Mouse (Mus musculus) liver, adult (tissue): Measurements from ENCODE around the gene Stk39.

Experiments
- GATA4 ChIP-seq: IDR thresholded peaks from 2 replicates; pipeline ENCODE4 v1.6.1; 2014; ENCODE audit warnings: mild to moderate bottlenecking, low read length; ENCODE audit not compliant: insufficient replicate concordance

The Stk39 gene

DNA sequence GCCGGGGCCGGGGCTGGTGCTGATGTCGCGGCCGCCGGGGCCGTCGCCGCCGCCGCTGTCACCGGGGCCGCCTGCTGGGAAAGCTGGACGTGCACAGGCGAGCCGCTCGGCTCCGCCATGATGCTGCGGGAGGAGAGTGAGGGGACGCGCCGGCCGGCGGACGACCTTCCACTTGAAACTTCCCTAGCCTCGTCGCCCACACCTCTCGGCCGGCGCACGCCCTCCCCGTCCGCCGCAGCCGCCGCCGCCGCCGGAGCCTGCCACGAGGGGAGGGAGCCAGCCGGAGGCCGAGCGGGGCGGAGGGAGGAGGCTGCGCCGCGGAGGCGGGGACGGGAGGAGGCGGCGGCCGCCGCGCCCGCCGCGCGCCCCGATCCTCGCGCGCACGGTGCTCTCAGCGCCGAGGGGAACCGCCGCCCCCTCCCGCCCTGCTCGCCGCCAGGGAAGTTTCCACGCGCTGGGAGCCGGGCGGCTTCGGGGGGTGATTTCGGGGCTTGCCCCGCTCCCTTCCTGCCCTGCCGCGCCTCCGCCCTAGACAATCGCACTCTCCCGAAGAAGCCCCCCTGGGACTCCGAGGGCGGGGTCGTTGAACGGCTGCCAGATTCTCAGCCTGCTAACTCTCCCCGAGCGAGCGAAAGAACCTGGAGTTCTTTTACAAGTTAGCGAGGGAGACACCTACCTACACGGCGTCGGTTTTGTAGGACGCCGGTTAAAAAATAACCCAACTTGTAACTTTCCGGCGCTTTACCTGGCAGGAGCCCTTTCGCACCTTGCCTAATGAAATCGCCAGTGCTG is at the start of gene Stk39:
Stk39 (minus strand) TSS at position 510 of the 792 bp plus-strand sequence.
- TF ChIP-seq GATA4: no peak

DNA sequence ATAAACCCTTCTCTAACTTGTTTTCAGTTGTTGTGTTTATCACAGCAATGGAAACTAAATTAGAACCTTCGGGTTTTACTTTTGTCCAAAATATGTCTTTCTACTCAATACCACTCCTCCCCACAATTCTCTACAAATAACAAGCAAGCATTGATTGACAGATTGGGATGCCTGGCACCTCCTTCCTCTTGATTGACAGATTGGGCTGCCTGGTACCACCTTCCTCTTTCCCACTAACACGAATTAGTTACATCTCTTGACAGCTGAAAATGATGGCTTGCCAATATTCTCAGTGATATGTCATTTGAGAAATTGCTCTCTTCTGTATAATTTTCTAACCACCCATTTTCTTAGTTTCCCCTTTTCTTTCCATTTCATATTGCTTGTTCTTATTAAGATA is 43.3 kb upstream of the Stk39 start:
- TF ChIP-seq GATA4: no peak

DNA sequence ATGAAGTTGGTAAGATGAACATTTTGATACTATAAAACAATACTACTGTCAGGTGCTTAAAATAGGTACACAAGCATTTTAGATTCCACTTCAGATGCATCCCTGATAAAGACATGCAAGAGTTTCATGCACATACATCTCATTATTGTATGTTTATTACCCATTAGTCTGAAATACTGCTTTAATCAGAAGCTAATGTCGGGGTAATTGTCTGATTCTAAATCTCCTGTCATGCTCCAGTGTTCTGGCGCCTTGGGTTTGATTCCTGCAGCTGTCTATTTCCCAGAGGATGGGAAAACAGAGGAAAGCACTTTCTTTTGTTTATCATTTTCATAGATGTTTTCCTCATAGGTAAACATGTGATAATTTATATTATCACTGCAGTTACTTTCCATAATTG is 31.1 kb upstream of the Stk39 start:
- TF ChIP-seq GATA4: no peak

DNA sequence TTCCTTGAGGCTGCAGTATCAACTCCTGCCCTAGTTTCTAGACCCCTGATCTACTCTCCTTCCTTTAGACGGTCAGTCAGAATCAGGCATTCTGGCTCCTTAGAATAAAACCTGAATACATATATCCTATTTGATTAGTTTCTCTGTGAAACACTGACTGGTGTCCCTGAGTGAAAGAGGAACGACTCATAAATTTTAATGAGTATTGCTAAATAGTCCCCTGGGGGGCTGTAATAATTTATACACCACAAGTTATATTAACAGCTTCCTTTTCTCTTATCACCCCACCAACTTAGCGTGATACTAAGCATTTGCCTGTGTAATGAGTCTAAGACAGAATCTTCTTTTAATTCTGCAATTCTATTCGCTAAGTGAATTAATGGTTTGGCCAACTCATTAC is 30.7 kb upstream of the Stk39 start:
- no peak for TF ChIP-seq GATA4

DNA sequence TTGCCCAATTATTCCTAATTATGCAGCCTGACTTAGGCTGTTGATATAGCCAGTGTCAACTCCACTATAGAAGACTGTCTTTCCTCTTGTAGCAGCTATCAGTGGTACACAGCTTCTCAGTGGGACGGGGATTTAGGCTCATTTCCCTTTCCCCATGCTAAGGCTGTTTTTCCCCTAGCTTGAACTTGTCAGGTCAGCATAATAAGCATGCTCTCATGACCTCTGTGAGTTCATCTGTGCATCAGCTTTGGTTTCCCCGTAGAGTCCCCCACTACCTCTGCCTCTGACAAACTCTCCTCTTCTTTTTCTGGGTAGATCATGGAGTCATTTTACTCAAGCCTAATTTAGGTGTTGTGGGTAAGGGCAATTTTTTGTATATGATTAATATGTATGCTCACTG is 30.2 kb upstream of the Stk39 start:
- TF ChIP-seq GATA4: no peak

DNA sequence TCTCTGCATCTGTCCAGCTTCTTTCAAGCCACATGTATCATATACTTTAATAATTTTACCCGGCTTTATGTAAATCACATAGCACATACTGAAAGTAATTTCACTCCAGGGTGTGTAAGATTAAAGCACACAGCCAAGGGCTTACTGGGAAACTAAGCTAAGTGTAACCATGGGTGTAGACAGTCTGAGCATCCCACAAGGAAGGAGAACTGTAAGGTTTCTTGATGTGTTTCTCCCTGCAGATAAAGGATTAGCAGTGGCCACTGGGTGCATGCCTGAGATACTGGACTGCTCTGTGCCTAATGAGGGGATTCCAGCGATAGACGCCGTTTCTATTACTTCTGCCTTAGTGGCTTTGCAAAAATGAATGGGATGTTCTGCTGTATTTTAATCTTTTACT is 14.2 kb upstream of the Stk39 start:
- TF ChIP-seq GATA4: no peak

DNA sequence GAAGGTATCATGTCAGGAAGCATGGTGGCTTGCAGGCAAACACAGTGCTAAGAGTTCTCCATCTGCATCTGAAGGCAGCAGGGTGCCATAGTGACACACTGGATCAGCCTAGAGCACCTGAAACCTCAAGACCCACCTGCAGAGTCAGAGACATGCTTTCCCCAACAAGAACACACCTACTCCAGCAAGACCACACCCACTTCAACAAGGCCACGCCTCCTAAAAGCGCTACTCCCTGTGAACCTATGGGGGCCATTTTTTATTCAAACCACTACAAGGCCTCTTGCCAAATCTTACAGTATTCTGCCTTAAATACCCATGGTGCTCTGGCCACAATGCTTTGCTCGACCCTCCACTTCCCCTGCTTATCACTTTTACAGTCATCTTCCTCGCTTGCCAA is 13.1 kb upstream of the Stk39 start:
- no peak for TF ChIP-seq GATA4

DNA sequence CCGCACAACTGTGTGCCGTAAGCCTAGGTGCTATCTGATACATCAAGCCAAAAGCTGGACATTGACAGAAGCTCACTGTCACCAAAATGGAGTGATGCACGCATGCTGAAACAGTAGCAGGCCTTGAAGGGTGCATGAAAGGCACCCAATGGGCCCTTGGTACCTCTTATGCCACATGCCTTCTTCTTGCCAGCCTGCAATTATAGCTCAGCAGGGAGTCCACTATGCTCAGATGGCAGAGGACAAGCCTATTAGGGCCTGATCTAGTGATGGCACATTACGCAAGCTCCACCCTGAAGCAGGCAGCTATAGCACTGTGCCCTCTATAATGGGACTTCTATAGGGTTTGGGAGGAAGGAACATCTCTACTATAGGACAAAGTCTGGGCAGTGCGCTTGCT is 10.8 kb upstream of the Stk39 start:
- TF ChIP-seq GATA4: no peak

DNA sequence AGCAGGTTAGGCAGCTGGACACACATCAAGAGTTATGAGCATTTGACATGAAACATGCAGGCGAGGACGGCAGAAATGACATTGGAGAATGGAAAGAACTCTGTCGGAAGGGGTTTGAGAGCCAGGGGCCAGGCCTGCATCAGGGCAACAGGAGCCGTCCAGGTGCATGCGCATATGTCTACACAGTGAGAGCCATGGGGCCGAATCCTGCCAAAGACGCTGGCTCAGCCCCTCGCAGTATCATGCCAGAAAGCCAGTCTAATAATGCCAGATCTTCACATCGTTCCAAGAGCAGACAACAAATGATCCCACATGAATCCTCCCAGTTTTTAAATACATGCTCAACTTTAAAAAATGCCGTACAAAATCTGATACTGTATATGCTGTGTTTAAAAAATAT is 7.8 kb upstream of the Stk39 start:
- no peak for TF ChIP-seq GATA4

DNA sequence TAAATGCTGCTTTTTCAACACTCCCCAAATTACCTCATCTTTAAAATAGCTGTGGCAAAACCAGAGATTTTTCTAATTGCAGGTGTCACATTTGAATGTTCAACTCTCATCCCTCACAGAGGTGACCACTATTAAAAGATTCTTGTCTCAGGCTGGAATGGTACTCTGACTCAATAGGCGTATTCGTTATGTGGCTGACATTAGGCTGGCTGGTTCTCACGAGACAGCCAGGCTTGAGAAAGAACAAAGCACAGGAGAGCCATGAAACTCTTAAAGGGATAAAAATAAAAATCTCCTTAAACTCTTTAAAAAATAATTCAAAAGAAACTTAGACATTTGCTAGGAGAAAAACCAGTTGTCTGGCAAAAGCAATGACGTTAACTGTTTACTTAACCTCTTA is 853 bp upstream of the Stk39 start:
- no peak for TF ChIP-seq GATA4

DNA sequence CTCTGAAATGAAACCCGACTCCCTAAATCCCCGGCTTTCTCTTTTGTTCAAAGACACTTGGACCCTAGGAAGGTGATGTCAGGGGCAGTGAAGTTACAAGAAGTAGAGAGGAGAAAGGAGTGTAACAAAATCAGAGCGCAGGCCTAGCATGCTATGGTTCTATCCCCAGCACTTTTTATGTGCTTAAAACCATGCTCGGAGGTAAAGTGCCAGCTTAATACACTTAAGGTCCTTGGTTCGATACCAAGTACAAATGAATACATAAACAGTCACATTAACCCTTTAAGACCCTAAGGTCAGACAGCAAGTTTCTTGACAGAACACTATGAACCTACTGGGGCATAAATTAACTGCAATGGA is 463 bp upstream of the Stk39 start:
- TF ChIP-seq GATA4: no peak

DNA sequence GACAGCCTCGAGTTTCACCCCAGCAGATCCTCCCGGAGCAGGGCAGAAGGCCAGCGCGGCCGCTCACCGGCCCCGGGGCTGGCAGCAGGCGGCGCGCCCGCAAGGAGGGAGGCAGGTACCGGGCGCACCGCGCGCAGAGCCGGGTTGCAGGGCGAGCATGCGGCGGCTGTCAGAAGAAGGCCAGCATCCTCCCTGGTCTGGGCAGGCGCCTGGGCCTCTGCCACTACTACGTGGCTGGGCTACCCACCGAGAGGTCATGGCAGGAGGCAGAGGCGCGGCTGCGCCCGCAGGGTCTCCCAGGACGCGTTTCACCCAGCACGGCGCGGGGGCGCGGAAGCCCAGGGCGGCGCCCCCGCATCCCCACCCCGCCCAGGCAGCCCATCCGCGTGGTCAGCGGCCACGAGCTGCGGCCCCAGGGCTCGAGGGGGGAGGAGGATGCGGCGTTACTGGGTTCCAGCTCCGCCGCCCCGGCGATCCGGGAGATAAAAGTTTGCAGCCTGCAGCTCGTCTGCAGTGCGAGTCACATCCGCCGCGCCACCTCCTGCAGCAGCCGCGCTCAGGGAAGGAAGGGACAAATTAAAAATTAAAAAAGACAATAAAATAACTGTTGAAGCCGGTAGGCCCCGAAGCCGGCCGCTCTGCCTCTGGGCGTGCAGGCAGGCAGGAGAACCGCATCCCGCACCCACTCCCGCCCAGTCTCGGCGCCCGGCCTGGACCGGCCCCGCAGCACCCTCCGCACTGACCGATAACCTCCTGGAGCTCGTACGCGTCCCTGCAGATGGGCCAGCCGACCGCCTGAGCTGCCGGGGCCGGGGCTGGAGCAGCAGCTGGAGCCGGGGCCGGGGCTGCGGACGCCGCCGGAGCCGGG is 943 bp downstream of the Stk39 start:
- peak; percentile 50; the same call in 1 of the 2 replicates for TF ChIP-seq GATA4

DNA sequence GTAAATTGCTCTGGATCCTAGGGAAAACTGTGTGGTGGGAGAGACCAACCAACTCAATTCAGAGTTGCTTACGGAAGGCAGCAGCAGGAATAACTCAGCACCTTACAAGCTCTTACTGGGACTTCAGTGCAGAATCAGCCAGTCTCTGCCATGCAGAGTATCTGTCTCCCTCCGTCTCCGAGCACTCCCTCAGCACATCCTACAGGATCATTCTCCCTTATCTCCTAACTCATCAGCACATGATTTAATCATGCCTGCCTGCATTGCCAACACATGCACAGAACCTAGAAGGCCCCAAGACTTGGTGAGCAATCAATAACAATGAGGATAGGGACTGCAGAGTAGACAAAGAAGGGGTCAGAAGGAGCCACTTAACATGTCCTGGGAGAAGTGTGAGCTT is 2.6 kb downstream of the Stk39 start:
- no peak for TF ChIP-seq GATA4

DNA sequence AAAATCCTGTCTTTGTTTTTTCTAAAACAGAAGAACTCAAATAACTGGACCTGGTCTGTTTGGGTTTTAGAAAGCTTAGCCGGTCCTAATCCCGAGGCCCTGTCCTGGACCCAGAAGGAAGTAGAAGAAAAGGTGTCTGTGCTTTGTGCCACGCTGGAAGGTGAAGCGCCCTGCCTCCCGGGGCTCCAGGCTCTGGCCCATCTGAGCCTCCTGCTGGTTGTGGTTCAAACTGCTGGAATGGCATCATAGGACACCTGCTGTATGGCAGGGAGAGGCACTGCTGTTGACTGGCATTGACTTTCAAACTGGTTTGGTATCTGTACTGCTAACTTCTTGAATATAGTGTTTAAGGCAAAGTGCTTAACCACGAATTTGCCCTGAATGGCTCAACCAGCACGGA is 3.4 kb downstream of the Stk39 start:
- no peak for TF ChIP-seq GATA4

DNA sequence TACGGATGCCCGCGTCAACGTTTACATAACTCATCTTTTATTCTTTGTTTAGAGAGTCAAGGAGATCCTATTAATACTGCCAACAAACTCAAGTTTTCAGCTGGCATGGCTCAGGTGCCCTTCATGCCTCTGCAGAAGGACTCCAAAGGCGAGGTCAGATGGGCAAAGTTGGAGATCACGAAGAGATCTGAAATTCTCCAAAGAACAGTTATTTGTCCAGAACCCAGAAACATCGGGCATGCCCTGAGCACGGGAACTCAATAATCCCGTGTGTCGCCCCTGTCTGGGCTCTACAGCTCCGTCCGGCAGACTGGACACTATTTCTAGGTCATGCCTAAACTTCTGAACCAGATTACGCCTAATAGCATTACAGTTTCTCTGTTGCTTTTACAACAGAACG is 3.8 kb downstream of the Stk39 start:
- TF ChIP-seq GATA4: no peak
